ENCODE assay signal across 8 mouse cellular contexts in genomic region chr6:49096933-49097461, GRCm38 (mm10). TPM values are rescaled to one million over a fixed set of nuclear protein-coding genes. Genes with fewer than 3 reads are reported as not detected.
DNase-seq lines count a peak whose midpoint lies in the region; ATAC-seq lines count a peak whose summit lies in the region.

No protein-coding gene starts in this region.

- H3K36me3 ChIP-seq in hindbrain, embryonic 14.5 days (replicated peaks; ENCODE audit: control insufficient read depth, insufficient read depth) = peaks cover 63% of the 10 kb centered on the region
- peaks cover 57% of the 10 kb centered on the region for H3K36me3 ChIP-seq in midbrain, embryonic 14.5 days (ENCODE audit: control insufficient read depth, insufficient read depth, low read length)

- DNase-seq in NIH3T3 (ENCODE audit: low read depth) = peak; percentile 99
- DNase-seq in brain, adult 2 months (ENCODE audit: low read depth, low spot score) = peak; percentile 91
- DNase-seq in frontal cortex, postnatal 10 days (ENCODE audit: low spot score in 2 of 2) = peak; percentile 46 to 69
- DNase-seq in hindbrain, embryonic 14.5 days (ENCODE audit: low spot score) = peak; percentile 59
- DNase-seq in layer of hippocampus, postnatal 36 days = peak; percentile 66 to 67
- DNase-seq in midbrain, embryonic 14.5 days = peak; percentile 69
- DNase-seq in testis, postnatal 10 days (ENCODE audit: low spot score) = peak; percentile 78

- no peak overlapping the region for H3K9ac ChIP-seq in hindbrain, embryonic 14.5 days
- H3K9ac ChIP-seq in midbrain, embryonic 14.5 days (replicated peaks; ENCODE audit: low read length) = no peak overlapping the region

- no peaks in the 10 kb centered on the region for H3K27me3 ChIP-seq in hindbrain, embryonic 14.5 days (ENCODE audit: control insufficient read depth, insufficient read depth, low read length)
- no peaks in the 10 kb centered on the region for H3K27me3 ChIP-seq in midbrain, embryonic 14.5 days (ENCODE audit: control insufficient read depth, insufficient read depth, low read length)

- peak overlapping the region; percentile 20; the same call in 1 of the 2 replicates for H3K27ac ChIP-seq in hindbrain, embryonic 14.5 days
- peak overlapping the region; percentile 49 for H3K27ac ChIP-seq in midbrain, embryonic 14.5 days (replicated peaks; ENCODE audit: low read depth, low read length)

- H3K4me3 ChIP-seq in hindbrain, embryonic 14.5 days (replicated peaks; ENCODE audit: low read length) = no peak overlapping the region
- H3K4me3 ChIP-seq in midbrain, embryonic 14.5 days (replicated peaks; ENCODE audit: low read depth, low read length) = no peak overlapping the region

- no peaks in the 10 kb centered on the region for H3K9me3 ChIP-seq in hindbrain, embryonic 14.5 days (ENCODE audit: control insufficient read depth, low read length)
- H3K9me3 ChIP-seq in midbrain, embryonic 14.5 days (ENCODE audit: control insufficient read depth, low read length) = no peaks in the 10 kb centered on the region

- WGBS in hindbrain, embryonic 14.5 days = 40% methylated on average over 13 of the region's 13 CpGs
- WGBS in midbrain, embryonic 14.5 days = 53% methylated on average over 13 of the region's 13 CpGs

- peak; percentile 46; the same call in 1 of the 2 replicates for ATAC-seq in hindbrain, embryonic 14.5 days (ENCODE audit: low FRiP score)
- no peak for ATAC-seq in midbrain, embryonic 14.5 days (ENCODE audit: low FRiP score, low TSS enrichment)
- no peak for ATAC-seq in granulocyte monocyte progenitor cell, adult 5-6 weeks (replicated peaks; ENCODE audit: poor library complexity, severe bottlenecking)

- peaks cover 13% of the 10 kb centered on the region; the same call in 1 of the 2 replicates for H3K4me1 ChIP-seq in hindbrain, embryonic 14.5 days (replicated peaks; ENCODE audit: control insufficient read depth, insufficient read depth, low read length)
- no peaks in the 10 kb centered on the region for H3K4me1 ChIP-seq in midbrain, embryonic 14.5 days (ENCODE audit: control insufficient read depth, insufficient read depth, low read length)

- peak overlapping the region; percentile 30; the same call in 1 of the 2 replicates for H3K4me2 ChIP-seq in hindbrain, embryonic 14.5 days (replicated peaks)
- no peak overlapping the region for H3K4me2 ChIP-seq in midbrain, embryonic 14.5 days (ENCODE audit: low read length)

RNA-seq across cellular contexts. Expression of gene Malsu1, which starts 23.4 kb away (rescaled TPM):
- polyA plus RNA-seq in hindbrain, embryonic 14.5 days (2014; fragmentation: Nextera tagmentation; extraction: Ambion mirVana) = 64.2 and 74.2 TPM in 2 replicates
- 10 to 100 TPM; 33.1 to 35.8 TPM for total RNA-seq in layer of hippocampus, postnatal 36 days (2021)
- 62.7 and 78.8 TPM in 2 replicates for polyA plus RNA-seq in midbrain, embryonic 14.5 days (2014; fragmentation: Nextera tagmentation; extraction: Ambion mirVana)
- total RNA-seq in granulocyte monocyte progenitor cell, adult 5-6 weeks (2014; fragmentation: Nextera tagmentation) = 30.3 and 42.4 TPM in 2 replicates
- total RNA-seq in granulocyte monocyte progenitor cell, adult 5-6 weeks (2017) = 14.2 and 23.8 TPM in 2 replicates
